Mouse (Mus musculus) v-Abl transformed pro-B cells (cell line): ENCODE data around the gene Fdxacb1.

ENCODE experiments used
- in situ Hi-C, 2 experiments: fragments of 400-800 bp; cut with MboI; formaldehyde crosslinking; loops; one replicate each; pipeline ENCODE4 v1.15.1; 2025; ENCODE audit not compliant: unreplicated experiment in 2 of 2

Fdxacb1 gene

DNA sequence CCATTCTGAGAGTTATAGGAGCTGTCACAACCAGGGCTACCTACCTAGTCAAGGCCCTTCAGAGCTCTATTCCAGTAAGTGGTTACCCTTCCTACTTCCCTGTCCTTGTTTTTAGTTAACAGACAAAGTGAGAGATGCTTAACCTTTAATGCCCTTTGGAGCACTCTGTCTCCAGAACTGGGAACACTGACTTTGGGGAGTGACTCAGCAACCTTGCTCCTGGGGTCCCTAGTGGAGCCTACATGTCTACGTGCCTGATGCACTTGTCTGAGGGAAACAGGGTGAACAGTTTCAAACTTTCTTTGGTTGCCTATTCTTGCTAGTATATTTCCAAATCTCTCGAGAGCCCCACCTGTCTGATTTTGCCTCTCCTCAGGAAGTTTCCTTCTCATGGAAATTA, 25.3 kb upstream of the Fdxacb1 start:
- in situ Hi-C loops: loop anchor here in 1 of 2 experiments (25.0 kb wide), 1 partner anchor 1255 kb away; the partner anchor contains the start of gene Ttc12

DNA sequence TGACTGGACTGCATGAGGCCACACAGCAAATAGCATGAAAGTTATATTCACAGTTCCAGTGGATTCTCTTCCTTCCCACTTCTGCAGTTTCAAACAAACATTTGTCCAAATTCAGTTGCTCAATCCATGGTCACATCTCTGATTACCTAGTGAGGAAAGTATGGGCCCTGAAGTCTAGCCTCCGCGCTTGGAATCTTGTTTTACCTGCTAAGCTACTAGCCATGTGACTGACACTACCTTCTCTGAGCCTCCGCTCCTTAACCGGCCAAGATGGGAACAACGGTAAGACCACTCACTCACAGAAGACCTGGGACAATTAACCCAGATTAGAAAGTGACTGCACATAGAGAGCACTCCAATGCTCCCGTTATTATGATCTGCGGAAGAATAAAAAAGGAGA, 22.2 kb upstream of the Fdxacb1 start:
- in situ Hi-C loops: loop anchor here in 1 of 2 experiments (25.0 kb wide), 1 partner anchor 1259 kb away; the partner anchor contains the start of gene Ttc12

DNA sequence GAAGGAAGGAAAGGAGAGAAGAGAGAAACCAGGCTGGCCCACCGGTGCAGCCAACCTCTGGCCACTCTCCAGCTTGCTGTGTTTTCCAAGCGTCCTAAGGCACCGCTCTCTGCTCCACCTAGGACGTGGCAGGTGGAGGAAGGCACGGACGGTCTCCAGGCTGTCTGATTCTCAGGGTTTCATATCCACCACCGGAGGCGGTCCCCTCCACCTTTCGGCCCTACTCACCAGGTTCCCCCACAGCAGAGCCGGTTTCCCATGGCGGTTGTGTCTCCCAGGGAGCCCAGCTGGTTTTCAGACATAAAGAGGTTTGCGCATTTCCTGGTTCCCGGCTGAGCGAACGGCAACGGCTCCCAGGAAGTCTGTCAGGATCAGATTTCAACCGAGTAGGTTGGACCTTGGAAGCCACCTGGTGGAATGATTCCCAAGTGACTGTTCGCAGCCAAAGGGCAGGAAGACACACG, 21.8 kb upstream of the Fdxacb1 start, which contains the start of gene 2310030G06Rik:
2310030G06Rik (minus strand) TSS at position 323 of the 464 bp plus-strand sequence.
- in situ Hi-C loops: loop anchor here in 1 of 2 experiments (25.0 kb wide), 1 partner anchor 1259 kb away; the partner anchor contains the start of gene Ttc12

DNA sequence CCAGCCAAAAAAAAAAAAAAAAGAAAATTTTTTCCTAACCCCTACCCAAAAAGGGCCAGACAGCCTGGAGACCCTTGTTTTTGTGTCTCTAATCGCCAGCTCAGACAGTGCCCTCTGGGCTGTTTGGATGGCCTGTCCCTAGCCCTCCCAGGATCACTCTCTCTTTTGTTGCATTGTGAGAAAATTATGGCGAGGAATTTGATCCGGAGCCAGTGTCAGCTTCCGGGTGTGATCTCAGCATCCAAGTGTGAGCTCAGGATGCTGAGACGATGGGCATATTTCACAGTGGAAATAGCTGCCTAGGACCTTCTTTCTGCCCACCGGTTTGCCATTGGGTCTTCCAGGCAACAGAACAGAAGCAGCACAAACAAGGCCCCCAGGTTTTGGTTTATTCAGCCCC, 17.3 kb upstream of the Fdxacb1 start:
- in situ Hi-C loops: loop anchor here in 1 of 2 experiments (25.0 kb wide), 2 partner anchors 138 to 1763 kb away; partner anchors contain the start of genes Nkapd1, Pih1d2, Sdhd and Timm8b

DNA sequence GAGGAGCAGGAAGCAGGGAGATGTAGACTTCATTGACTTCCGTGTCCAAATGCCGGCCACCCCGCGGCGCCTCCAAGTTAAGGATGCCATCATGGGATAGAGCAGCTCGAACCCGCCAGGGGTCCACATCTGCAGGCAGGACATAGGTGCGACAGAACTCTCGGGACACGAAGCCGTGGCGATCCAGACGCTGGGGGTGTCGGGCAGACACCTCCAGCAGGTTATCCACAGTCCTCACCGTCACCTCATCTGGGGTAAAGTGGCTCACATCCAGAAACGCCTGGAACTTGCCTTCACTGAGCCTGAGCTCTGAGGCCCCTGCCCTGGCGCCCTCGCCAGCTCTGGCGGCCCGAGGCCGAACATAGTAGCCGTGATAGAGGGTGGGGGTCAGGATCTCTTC, 16.7 kb upstream of the Fdxacb1 start, which contains the start of gene Cryab:
Cryab (plus strand) TSS at position 3 of the 400 bp plus-strand sequence.
- in situ Hi-C loops: loop anchor here in 1 of 2 experiments (25.0 kb wide), 2 partner anchors 139 to 1764 kb away; partner anchors contain the start of genes Nkapd1, Pih1d2, Sdhd and Timm8b

DNA sequence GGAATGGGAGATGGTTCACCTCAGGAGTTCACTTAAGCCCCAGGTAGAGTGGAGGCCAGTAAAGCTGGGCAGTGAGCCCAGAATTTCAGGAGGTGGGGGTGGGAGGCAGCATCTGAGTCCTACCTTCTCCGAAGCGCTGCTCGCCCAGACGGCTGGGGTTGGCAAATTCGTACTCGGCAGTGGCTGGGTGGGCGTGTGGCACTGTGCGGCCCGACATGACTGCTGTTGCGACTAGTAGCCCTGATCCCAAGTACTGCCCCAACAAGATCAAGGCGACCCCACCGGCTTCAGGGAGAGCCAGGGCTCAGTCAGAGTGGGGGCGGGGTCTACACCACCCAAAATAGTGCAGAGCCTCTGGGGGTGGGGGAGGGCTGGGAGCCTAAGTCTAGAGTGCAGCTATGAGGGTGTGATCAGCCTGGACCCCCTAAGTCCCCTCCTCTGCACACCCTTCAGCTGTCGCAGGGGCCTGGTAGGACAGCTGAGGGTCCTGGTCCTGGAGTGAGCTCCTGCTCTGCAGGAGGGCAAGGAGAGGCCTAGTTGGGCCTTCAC, 15.9 kb upstream of the Fdxacb1 start, which contains the start of gene Hspb2:
Hspb2 (minus strand) TSS at position 301 of the 549 bp plus-strand sequence.
- in situ Hi-C loops: loop anchor here in 1 of 2 experiments (25.0 kb wide), 2 partner anchors 140 to 1765 kb away; partner anchors contain the start of genes Nkapd1, Pih1d2, Sdhd and Timm8b

DNA sequence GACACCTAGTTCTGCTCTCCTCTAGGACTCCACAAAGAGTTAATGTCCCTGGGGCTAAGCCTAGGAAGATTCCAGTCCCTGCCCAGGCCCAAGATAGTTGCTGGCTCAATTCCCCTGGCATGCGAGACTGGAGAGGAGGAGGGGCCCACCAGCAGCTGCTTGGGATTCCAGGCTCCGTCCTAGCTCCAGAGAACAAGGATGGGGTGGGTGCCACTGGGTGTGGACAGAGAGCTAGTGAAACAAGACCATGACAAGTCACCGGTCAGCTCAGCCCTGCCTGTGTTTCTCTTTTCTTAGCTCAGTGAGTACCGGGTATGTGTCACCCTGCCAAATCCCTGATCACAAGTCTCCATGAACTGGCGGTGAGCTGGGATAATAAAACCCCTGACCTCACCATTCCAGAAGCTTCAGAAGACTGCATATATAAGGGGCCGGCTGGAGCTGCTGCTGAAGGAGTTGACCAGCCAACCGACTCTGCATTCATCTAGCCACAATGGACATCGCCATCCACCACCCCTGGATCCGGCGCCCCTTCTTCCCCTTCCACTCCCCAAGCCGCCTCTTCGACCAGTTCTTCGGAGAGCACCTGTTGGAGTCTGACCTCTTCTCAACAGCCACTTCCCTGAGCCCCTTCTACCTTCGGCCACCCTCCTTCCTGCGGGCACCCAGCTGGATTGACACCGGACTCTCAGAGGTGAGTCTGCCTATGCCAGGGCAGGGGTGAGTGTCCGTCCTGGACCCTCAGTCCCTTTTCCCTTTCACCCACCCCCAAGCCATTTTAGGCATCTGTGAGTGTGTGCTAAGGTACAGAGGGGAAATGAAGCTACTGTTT, 15.0 kb upstream of the Fdxacb1 start:
- in situ Hi-C loops: loop anchor here in 1 of 2 experiments (25.0 kb wide), 2 partner anchors 141 to 1766 kb away; partner anchors contain the start of genes Nkapd1, Pih1d2, Sdhd and Timm8b

DNA sequence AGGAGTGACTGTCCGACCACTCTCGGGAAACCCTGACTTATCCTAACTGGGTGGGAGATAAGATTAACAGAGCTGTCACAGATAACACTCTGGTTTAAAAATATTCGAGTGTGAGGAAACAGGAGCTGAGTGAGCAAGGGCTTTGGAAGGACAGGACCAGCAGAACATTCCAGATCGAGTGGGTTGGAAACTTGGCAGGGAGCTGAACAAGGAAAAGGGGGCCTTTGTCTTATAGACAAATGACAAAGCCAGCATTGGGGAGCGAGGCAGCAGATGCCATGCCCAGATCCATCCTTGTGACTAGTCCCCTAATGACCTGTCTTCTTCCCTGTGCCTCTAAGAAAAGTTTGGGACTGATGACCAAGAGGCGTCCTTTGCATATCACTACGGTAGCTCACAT, 14.1 kb upstream of the Fdxacb1 start:
- in situ Hi-C loops: loop anchor here in 1 of 2 experiments (25.0 kb wide), 2 partner anchors 142 to 1767 kb away; partner anchors contain the start of genes Nkapd1, Pih1d2, Sdhd and Timm8b

DNA sequence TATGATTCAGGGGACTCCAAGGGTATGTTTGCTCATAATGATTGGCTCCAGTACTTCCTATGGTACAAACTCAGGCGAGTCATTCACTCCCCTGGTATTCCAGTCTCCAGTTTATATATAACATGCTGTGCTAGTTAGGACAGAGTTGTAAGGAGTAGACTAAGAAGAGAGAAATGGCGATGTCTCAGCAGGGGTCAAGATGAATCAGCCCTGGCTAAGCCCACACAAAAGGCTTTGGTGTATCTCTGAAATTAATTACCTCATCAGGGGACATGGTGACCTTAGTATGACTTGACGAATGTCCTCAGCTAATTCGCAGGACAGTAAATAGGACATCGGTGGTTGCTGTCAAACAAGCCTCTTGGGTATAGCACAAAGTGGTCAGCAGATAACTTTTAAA, 11.3 kb upstream of the Fdxacb1 start:
- in situ Hi-C loops: loop anchor here in 1 of 2 experiments (25.0 kb wide), 2 partner anchors 144 to 1769 kb away; partner anchors contain the start of genes Nkapd1, Pih1d2, Sdhd and Timm8b

DNA sequence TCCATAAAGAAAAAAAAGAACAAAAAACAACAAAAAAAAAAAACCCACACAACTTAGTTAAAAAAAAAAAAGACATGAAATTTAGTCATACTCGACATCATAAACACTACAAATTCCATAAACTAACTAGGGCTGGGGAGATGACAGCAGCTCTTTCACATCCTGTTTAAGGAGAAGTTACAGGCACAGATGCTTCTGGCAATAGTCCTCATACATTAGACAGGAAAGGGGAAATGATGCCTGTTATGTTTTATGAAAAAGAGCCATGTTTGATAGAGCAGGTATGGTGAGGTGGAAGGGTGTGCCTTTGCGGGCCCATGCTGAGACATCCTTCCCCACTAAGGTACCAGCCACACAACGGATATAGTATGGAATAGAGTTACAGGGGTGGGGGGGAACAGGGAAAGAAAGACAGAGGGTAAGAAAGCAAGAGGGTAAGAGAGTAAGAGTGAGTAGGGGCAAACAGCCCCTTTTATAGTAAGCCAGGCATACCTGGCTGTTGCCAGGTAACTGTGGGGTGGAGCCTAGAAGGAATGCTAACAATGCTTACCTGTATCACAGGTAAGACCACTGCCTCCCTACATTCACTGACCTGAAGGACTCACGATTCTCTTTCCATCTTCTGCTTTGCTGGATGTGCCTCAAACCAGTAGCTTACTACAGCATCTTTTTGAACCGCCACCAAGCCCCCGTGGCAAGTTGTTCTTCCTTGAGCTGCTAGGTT, 6.4 kb upstream of the Fdxacb1 start:
- in situ Hi-C loops: loop anchor here (5.0 to 25.0 kb wide), 4 partner anchors 54 to 1774 kb away; partner anchors contain the start of genes Nkapd1 (in 1 of the 2), Pih1d2 (in 1 of the 2), Pts (in 1 of the 2) and Sdhd (in 1 of the 2)

DNA sequence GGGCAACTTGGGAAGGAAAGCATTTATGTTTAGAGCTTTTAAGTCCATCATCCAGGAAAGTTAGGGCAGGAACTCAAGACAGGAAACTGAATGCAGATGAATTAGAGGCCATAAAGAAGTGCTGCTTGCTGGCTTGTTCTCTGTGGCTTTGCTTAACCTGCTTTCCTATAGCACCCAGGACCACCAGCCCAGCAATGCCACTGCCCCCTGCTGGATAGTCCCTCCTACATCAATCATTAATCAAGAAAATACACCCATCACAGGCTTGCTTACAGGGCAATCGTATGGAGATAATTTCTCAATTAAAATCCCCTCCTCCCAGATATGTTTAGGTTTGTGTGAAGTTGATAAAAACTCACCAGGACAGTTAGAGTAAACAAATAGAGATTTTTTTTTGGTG, 4.7 kb upstream of the Fdxacb1 start:
- in situ Hi-C loops: loop anchor here (5.0 to 25.0 kb wide), 4 partner anchors 56 to 1776 kb away; partner anchors contain the start of genes Nkapd1 (in 1 of the 2), Pih1d2 (in 1 of the 2), Pts (in 1 of the 2) and Sdhd (in 1 of the 2)

DNA sequence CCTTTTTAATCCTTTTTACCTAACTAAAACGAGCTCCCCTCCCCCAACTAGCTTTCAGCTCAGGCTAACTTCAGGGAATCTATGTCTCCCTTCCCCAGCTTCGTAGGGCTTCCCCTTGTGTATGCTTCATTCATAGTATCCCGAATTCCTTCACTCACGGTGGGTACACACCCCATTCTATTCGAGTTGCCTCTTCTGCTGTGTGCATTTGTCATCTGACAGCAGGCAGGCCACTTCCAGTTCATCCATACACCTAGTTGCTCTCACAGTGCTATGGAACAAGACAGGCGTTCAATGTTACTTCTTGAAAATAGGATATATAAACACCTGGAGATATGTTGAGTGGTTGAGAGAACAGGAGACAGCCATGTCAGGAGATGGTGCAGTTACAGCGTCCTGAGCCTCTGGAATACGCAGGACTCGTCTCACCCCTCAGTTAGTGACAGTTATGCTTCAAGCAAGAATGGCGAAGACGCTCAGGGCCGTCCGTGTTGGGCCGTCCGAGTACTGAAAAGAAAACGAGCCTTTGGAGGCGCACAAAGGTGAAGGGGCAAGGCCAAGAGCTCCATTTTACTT, 417 bp upstream of the Fdxacb1 start:
- in situ Hi-C loops: loop anchor here in 1 of 2 experiments (10.0 to 25.0 kb wide), 3 partner anchors 155 to 1780 kb away; partner anchors contain the start of genes Nkapd1, Pih1d2, Pts and Sdhd

DNA sequence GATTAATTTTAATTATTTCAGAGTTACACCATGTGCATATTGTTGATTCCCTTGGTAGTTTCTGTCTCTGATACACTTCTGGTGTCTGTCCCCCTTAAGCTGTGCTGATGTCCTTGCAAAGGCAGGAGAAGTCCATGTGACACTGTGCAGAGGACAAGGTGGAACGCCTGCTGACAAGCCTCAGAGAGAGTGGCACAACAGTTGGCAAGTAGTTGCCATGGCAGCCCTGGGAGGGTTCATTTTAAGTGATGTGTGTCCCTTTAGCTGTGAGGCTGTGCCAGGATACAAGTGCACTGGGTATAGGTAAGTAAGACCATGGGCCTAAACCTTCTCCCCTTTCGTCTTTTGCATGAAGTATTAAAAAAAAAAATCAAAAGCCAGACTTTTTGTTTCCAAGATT, 2.0 kb downstream of the Fdxacb1 start:
- in situ Hi-C loops: loop anchor here (10.0 to 25.0 kb wide), 3 partner anchors 158 to 1783 kb away; partner anchors contain the start of genes Sdhd (in 2 of the 2), Timm8b (in 2 of the 2), Nkapd1 (in 1 of the 2) and Pih1d2 (in 1 of the 2)

DNA sequence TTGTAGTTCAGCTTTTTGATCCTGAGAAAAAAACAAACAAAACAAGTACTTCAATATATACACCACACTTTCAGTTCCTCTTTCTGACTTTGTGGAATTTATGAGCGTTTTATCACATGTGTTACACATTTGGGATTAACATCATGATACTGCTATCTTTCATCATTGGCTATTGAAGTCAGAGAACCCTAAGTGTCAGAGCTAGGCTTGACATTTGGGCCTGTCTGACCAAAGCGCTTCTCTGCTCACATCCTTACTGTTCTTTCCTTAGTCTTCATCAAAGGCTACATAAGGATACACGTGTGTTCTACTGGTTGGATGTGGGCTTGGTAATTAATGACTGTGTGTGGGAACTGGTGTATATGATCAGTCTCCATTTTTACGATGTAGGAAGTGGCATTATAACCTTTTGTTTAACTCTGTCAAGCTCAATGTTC, 6.0 kb downstream of the Fdxacb1 start:
- in situ Hi-C loops: loop anchor here (10.0 to 25.0 kb wide), 3 partner anchors 162 to 1787 kb away; partner anchors contain the start of genes Sdhd (in 2 of the 2), Timm8b (in 2 of the 2), Nkapd1 (in 1 of the 2) and Pih1d2 (in 1 of the 2)

DNA sequence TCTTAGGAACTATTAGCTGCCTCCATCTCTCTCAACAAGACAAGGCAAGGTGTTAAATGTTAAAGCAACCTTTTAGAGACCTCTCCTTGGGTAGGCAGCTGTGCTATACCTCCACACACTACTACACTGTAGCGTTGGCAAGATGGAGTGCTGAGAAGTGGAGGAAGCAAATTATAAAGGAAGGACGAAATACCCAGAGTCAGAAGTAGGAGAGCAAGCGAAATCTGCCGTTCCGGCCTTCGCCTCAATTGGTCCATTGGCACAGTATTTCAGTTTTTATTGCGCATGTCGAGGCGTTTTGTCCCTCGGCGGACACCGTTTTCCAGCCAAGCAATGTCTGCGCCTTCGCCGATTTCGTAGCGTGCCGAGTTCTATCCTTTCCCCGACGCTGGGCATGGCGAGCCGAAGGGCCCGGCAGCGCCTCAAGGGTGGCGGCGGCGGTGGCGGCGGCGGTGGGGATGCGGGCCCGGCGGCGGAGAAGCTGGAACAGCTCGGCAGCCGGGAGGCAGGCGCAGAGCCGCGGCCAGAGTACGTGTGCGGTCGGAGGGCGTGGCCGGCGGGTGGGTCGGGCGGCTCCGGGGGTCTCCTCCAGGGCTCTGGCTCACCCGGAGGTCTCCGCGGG, 7.1 kb downstream of the Fdxacb1 start, which contains the start of the genes Alg9 and 1110032A03Rik:
Alg9 (plus strand) TSS at position 29 of the 622 bp plus-strand sequence.
1110032A03Rik (minus strand) TSS at position 530 of the 622 bp plus-strand sequence.
- in situ Hi-C loops: loop anchor here (10.0 to 25.0 kb wide), 3 partner anchors 163 to 1788 kb away; partner anchors contain the start of genes Sdhd (in 2 of the 2), Timm8b (in 2 of the 2), Nkapd1 (in 1 of the 2) and Pih1d2 (in 1 of the 2)

DNA sequence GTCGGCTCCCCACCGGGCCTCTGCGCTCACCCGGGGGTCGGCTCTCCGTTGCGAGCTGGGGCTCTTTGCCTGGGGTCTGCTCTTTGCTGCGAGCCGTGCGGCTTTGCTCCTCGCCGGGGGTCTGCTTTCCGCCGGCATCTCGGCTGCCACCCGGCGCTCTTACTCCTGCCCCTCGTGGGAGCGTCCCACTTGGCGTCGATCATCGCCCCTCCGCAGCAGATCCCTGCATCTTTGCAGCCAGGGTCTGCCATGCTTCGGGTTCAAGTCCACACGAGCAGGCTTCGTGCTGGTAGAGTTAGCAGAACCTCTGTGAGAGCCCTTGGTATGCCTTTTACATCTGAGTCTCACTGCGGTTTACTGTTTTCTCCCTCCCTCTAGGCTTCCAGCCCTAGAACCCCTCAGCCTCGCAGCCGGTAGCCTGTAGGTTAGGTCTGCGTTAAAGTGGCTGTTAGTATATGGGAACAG, 7.7 kb downstream of the Fdxacb1 start:
- in situ Hi-C loops: loop anchor here in 1 of 2 experiments (10.0 kb wide), 1 partner anchor 171 kb away; the partner anchor contains the start of genes Sdhd and Timm8b

DNA sequence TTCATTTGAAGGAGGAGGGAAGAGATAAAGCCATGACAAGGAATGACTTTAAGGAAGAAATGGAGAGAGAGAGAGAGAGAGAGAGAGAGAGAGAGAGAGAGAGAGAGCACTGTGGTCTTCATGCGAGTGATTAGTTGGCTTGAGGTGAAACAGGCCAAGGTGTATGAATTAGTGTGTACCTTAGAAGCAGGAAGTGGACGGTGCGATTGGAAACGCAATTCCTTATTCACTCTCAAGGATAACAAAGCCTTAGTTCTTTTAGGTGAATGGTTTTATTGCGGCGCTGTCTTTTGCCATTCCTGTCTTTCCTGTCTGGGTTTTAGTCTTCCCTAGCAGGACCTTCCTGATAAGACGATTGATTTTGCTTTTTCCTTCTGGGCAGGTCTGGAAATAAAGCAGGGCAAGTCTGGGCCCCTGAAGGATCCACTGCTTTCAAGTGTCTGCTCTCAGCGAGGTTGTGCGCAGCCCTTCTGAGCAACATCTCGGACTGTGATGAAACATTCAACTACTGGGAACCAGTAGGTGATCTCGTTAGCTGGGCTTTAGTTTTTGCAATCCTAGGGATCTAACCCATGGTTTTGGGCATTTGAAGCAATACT, 8.2 kb downstream of the Fdxacb1 start:
- in situ Hi-C loops: loop anchor here in 1 of 2 experiments (10.0 kb wide), 1 partner anchor 171 kb away; the partner anchor contains the start of genes Sdhd and Timm8b
